Mouse (Mus musculus) myocyte (in vitro differentiated cells): ENCODE data around the gene Ncam1. TPM values are rescaled to one million over a fixed set of nuclear protein-coding genes. Genes with fewer than 3 reads are reported as not detected.

Experiments
- H3K27me3 ChIP-seq: one replicate; pipeline ENCODE4 v1.6.1; 2011; ENCODE audit not compliant: control insufficient read depth, insufficient read depth, insufficient read length
- H3K36me3 ChIP-seq: one replicate; pipeline ENCODE4 v1.6.1; 2011; ENCODE audit not compliant: control insufficient read depth, insufficient read depth
- H3K4me2 ChIP-seq: one replicate; pipeline ENCODE4 v1.6.1; 2011; ENCODE audit warnings: low read depth, control low read depth
- H3K4me3 ChIP-seq: one replicate; pipeline ENCODE4 v1.5.1; 2011; ENCODE audit warnings: mild to moderate bottlenecking, control low read depth, moderate library complexity
- H3K79me2 ChIP-seq: one replicate; pipeline ENCODE4 v1.6.1; 2011; ENCODE audit not compliant: control insufficient read depth, insufficient read depth
- H3ac ChIP-seq: one replicate; pipeline ENCODE4 v1.6.1; 2011; ENCODE audit not compliant: control insufficient read depth, insufficient read length
- CEBPB ChIP-seq: IDR thresholded peaks from 2 replicates; pipeline ENCODE4 v1.6.1; 2011; ENCODE audit warnings: mild to moderate bottlenecking, moderate library complexity; ENCODE audit not compliant: poor library complexity, insufficient read depth, severe bottlenecking
- E2F4 ChIP-seq: IDR thresholded peaks from one replicate; pipeline ENCODE4 v1.6.1; 2011; ENCODE audit warnings: mild to moderate bottlenecking, control low read depth, moderate library complexity; ENCODE audit not compliant: insufficient read depth
- MAX ChIP-seq: IDR thresholded peaks from one replicate; pipeline ENCODE4 v1.6.1; 2011; ENCODE audit warnings: low read depth, mild to moderate bottlenecking, control low read depth
- MYOD1 ChIP-seq, 3 experiments: IDR thresholded peaks; one replicate each; pipeline ENCODE4 v1.6.1; 2011; ENCODE audit warnings: control low read depth in 2 of 3, low read depth in 2 of 3, mild to moderate bottlenecking in 2 of 3, moderate library complexity in 1 of 3; ENCODE audit not compliant: insufficient read length in 2 of 3, control insufficient read depth in 1 of 3
- MYOG ChIP-seq, 3 experiments: IDR thresholded peaks; one replicate each; pipeline ENCODE4 v1.6.1; 2011; ENCODE audit warnings: control low read depth in 2 of 3, low read depth in 2 of 3, mild to moderate bottlenecking in 2 of 3; ENCODE audit not compliant: insufficient read length in 2 of 3, control insufficient read depth in 1 of 3, insufficient read depth in 1 of 3
- POLR2A ChIP-seq: IDR thresholded peaks from one replicate; pipeline ENCODE4 v1.6.1; 2011; ENCODE audit warnings: low read depth, mild to moderate bottlenecking, control low read depth, moderate library complexity; ENCODE audit not compliant: insufficient read length
- POLR2AphosphoS2 ChIP-seq: IDR thresholded peaks from one replicate; pipeline ENCODE4 v1.6.1; 2011; ENCODE audit warnings: low read depth, control low read depth; ENCODE audit not compliant: insufficient read length
- REST ChIP-seq: IDR thresholded peaks from one replicate; pipeline ENCODE4 v1.6.1; 2011; ENCODE audit warnings: mild to moderate bottlenecking, control low read depth, moderate library complexity; ENCODE audit not compliant: insufficient read depth, insufficient read length
- SRF ChIP-seq: IDR thresholded peaks from one replicate; pipeline ENCODE4 v1.6.1; 2011; ENCODE audit warnings: low read depth; ENCODE audit not compliant: control insufficient read depth, insufficient read length
- TCF12 ChIP-seq: IDR thresholded peaks from one replicate; pipeline ENCODE4 v1.6.1; 2011; ENCODE audit warnings: mild to moderate bottlenecking, control low read depth; ENCODE audit not compliant: poor library complexity, insufficient read depth, severe bottlenecking
- TCF3 ChIP-seq: IDR thresholded peaks from one replicate; pipeline ENCODE4 v1.6.1; 2011; ENCODE audit warnings: low read depth, control low read depth; ENCODE audit not compliant: insufficient read length
- USF1 ChIP-seq: IDR thresholded peaks from one replicate; pipeline ENCODE4 v1.6.1; 2011; ENCODE audit warnings: low read depth, mild to moderate bottlenecking, control low read depth, moderate library complexity
- polyA plus RNA-seq: library from polyadenylated mRNA; unstranded; fragments of >200 nt; fragmentation: generic; extraction: Trizol; gene quantifications from one replicate; pipeline ENCODE4 v1.2.1, GENCODE M21; 2012; ENCODE audit warnings: missing spikeins

The Ncam1 gene
- polyA plus RNA-seq, 1 experiment = 327 TPM

DNA sequence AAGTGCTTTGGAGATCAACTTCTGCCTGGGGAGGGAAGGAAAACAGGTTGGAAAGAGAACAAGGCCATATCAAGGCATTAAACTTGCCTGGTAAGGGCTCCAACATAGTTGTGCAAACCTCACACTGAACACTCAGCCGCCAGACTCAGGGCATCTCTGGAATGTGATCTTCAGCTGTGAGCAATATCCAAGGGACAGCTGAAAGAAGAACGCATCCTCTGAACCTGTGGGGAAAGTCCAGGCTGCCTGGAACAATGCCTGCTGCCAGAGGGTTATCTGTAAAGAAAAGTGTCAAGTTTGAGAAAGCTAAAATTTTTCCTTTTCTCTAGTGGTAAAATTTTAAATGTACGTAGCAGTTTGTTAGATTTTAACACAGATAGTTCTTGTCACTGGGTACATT lies 4.5 kb upstream of the Ncam1 start:
- Histone ChIP-seq H3K79me2 (no peaks in the 10 kb centered on the region), H3K4me3 (no peak overlapping the region), H3ac (no peak overlapping the region), H3K27me3 (no peaks in the 10 kb centered on the region), H3K36me3 (no peaks in the 10 kb centered on the region), H3K4me2 (peak overlapping the region; percentile 4)
- TF ChIP-seq REST (no peak), TCF3 (peak; percentile 36), MYOD1 (IDR thresholded peaks at IDR 0.05; ENCODE audit: control insufficient read depth in 1 of 3, insufficient read length in 2 of 3, low read depth in 2 of 3) (peak; percentile 57 to 84 (median 73)), SRF (no peak), MAX (no peak), TCF12 (peak; percentile 55), USF1 (no peak), MYOG (IDR thresholded peaks at IDR 0.05; ENCODE audit: control insufficient read depth in 1 of 3, insufficient read depth in 1 of 3, insufficient read length in 2 of 3, low read depth in 2 of 3) (peak in 2 of 3 experiments; percentile 72 to 94), POLR2A (no peak), POLR2AphosphoS2 (no peak), E2F4 (no peak), CEBPB (no peak)

DNA sequence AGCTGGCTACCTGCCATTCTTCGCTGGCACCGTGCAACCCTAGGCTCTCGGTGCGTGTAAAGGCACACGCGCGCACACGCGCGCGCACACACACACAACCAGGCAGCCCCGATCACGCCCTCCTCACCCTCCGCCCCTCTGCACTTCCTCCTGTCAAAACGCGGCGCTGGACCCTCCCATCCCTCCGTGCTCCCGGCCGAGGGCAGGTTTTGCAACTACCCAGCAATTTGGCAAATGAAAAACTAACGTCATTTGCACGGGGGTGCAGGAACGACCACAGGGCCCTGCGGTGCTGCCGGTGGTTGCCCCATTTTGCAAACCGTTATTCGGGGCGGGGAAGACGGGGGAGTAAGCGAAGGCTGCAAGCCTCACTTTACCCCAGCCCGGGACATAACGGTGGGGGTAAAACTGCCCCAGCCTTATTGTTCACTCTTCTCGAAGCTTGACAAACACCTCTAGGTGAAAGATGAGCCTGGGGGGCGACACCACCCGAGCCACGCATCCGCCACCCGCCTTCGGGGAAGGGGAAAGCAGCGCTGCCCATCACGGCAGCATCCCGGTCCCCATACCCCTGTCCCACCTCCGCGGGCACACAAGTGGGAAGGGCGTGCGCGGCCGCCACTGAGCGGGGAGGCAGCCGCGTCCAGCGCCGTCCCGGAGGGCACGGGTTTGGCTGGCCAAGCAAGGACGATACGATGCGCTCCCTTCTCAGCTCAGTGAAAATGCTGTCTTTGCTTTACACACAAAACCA lies 729 bp downstream of the Ncam1 start:
- H3ac ChIP-seq = peak overlapping the region; percentile 95
- peak in 1 of 3 experiments; percentile 24 for TF ChIP-seq MYOD1 (IDR thresholded peaks at IDR 0.05; ENCODE audit: control insufficient read depth in 1 of 3, insufficient read length in 2 of 3, low read depth in 2 of 3)
- peak; percentile 70 for TF ChIP-seq CEBPB
- peak; percentile 68 for TF ChIP-seq POLR2A
- no peak for TF ChIP-seq USF1
- TF ChIP-seq MYOG (IDR thresholded peaks at IDR 0.05; ENCODE audit: control insufficient read depth in 1 of 3, insufficient read depth in 1 of 3, insufficient read length in 2 of 3, low read depth in 2 of 3) = peak in 1 of 3 experiments; percentile 22
- TF ChIP-seq MAX = no peak
- peak; percentile 77 for TF ChIP-seq POLR2AphosphoS2
- no peaks in the 10 kb centered on the region for H3K36me3 ChIP-seq
- H3K4me3 ChIP-seq = peak overlapping the region; percentile 96
- peak overlapping the region; percentile 37 for H3K4me2 ChIP-seq
- no peaks in the 10 kb centered on the region for H3K27me3 ChIP-seq
- H3K79me2 ChIP-seq = peaks cover 36% of the 10 kb centered on the region

DNA sequence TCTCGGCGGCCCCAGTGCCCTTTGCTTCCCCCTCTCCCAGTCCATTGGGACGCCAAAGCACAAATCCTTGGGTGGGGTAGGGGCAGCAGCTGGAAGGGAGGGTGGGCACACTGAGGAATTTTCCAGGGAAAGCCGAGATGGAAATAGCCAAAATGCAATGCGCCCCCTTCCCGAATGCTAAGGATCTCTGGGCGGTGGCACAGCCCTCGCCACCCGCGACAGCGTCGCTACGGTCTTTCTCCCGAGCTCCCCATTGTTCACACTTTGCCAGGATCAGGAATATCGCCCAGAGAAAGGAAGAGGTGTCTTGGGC lies 1.3 kb downstream of the Ncam1 start:
- H3K4me2 ChIP-seq = peak overlapping the region; percentile 37
- H3K27me3 ChIP-seq = no peaks in the 10 kb centered on the region
- H3ac ChIP-seq = peak overlapping the region; percentile 95
- no peaks in the 10 kb centered on the region for H3K36me3 ChIP-seq
- peaks cover 42% of the 10 kb centered on the region for H3K79me2 ChIP-seq
- peak overlapping the region; percentile 96 for H3K4me3 ChIP-seq
- no peak for TF ChIP-seq POLR2A

DNA sequence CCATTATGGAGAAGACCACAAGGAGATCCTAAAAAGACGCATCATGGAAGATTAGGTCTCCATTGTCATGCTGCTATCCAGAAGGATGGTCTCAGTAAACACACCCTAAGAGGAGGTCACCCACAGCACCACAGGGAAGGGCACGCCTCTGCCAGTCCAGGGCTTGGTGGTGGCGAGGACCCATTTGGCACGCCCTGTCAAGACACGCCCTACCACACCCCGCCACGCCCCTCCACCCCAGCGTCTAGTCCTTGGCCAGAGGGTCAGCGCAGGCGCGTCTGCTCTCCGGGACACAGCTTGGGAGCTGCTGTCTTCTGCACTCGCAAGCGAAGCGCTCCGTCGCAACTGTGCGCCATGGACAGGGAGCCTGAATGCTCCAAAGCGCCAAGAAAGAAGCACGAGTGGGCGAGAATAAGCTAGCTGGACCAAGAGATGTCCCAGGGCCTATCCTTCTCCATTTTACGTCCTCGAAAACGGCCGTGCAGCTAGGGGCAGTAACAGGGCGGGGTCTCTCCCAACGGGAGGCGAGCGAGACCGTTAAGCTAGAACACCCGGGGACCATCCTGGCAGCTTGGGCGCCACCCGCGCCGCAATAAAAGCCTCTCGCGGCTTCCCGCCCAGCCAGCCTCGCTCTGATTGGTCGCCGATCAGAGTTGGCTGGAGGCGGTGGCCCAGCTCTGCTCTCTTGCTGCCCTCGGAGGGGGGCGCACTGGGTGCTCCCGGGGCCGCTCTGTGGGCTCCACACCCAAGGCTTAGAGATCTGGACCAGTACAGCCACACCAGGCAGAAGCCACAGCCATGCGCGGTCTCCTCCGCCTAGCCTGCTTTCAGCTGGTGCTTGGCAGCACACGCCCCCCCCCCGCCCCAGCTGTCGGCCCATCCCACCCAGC lies 1.9 kb downstream of the Ncam1 start:
- H3K4me2 ChIP-seq = peak overlapping the region; percentile 80
- peak overlapping the region; percentile 95 for H3ac ChIP-seq
- no peaks in the 10 kb centered on the region for H3K36me3 ChIP-seq
- H3K27me3 ChIP-seq = no peaks in the 10 kb centered on the region
- TF ChIP-seq MYOD1 (IDR thresholded peaks at IDR 0.05; ENCODE audit: control insufficient read depth in 1 of 3, insufficient read length in 2 of 3, low read depth in 2 of 3) (peak in 2 of 3 experiments; percentile 72 to 91), MAX (no peak), REST (no peak), TCF12 (no peak), CEBPB (no peak), SRF (no peak), TCF3 (peak; percentile 18), USF1 (no peak), POLR2AphosphoS2 (peak; percentile 91), POLR2A (peak; percentile 79), E2F4 (no peak), MYOG (IDR thresholded peaks at IDR 0.05; ENCODE audit: control insufficient read depth in 1 of 3, insufficient read depth in 1 of 3, insufficient read length in 2 of 3, low read depth in 2 of 3) (peak in 2 of 3 experiments; percentile 83 to 93)
- peaks cover 48% of the 10 kb centered on the region for H3K79me2 ChIP-seq
- H3K4me3 ChIP-seq = peak overlapping the region; percentile 96
